28 mouse cellular contexts compared by ENCODE assay signal in genomic region chr5:73514202-73514601, GRCm38 (mm10). TPM values are rescaled to one million over a fixed set of nuclear protein-coding genes. Genes with fewer than 3 reads are reported as not detected.
"Had no signal": no experiment of that assay in that cellular context is flagged by ENCODE, and none has a peak within 500 bp of the region (broad histone marks: within the 10 kb centered on the region; RNA-seq: fewer than 3 reads in every experiment).

No protein-coding gene starts in this region.

- H3K9me3 ChIP-seq: embryonic facial prominence, embryonic 10.5 days; embryonic facial prominence, embryonic 12.5 days; embryonic facial prominence, embryonic 13.5 days; embryonic facial prominence, embryonic 15.5 days; forebrain, embryonic 10.5 days; forebrain, embryonic 12.5 days; forebrain, embryonic 13.5 days; forebrain, embryonic 15.5 days had no signal

- H3K4me1 ChIP-seq: embryonic facial prominence, embryonic 10.5 days; embryonic facial prominence, embryonic 12.5 days; embryonic facial prominence, embryonic 15.5 days; forebrain, embryonic 12.5 days; forebrain, embryonic 13.5 days had no signal

- H3K4me2 ChIP-seq: embryonic facial prominence, embryonic 12.5 days; embryonic facial prominence, embryonic 13.5 days; embryonic facial prominence, embryonic 15.5 days; forebrain, embryonic 12.5 days; forebrain, embryonic 13.5 days; forebrain, embryonic 15.5 days had no signal

- H3K27ac ChIP-seq: embryonic facial prominence, embryonic 10.5 days; embryonic facial prominence, embryonic 12.5 days; embryonic facial prominence, embryonic 13.5 days; embryonic facial prominence, embryonic 15.5 days; forebrain, embryonic 10.5 days; forebrain, embryonic 12.5 days; forebrain, embryonic 13.5 days; forebrain, embryonic 15.5 days; gastrocnemius, adult 2 months had no signal

- H3K9ac ChIP-seq: embryonic facial prominence, embryonic 12.5 days; embryonic facial prominence, embryonic 13.5 days; embryonic facial prominence, embryonic 15.5 days; forebrain, embryonic 12.5 days; forebrain, embryonic 13.5 days; forebrain, embryonic 15.5 days; forebrain, postnatal 0 days had no signal

- DNase-seq: cerebellum, adult 18-20 months; cerebellum, adult 2 months; cerebellum, adult 8-10 months; cerebellum, adult 9-10 months; cerebellum, adult 9-11 months; cerebellum, postnatal 10 days; cerebellum, postnatal 14 days; cerebellum, postnatal 25 days; cerebellum, postnatal 36 days; embryo, embryonic 11 days; forebrain, postnatal 0 days; gastrocnemius, adult 2 months; gastrocnemius, postnatal 10 days; gastrocnemius, postnatal 14 days; gastrocnemius, postnatal 25 days; gastrocnemius, postnatal 36 days; heart, adult 18-20 months had no signal

- H3K27me3 ChIP-seq: embryonic facial prominence, embryonic 12.5 days; embryonic facial prominence, embryonic 13.5 days; embryonic facial prominence, embryonic 15.5 days; forebrain, embryonic 12.5 days; forebrain, embryonic 13.5 days; forebrain, embryonic 15.5 days had no signal

- H3K4me3 ChIP-seq: embryonic facial prominence, embryonic 10.5 days; embryonic facial prominence, embryonic 12.5 days; embryonic facial prominence, embryonic 13.5 days; embryonic facial prominence, embryonic 15.5 days; erythroblast, embryonic 14.5 days; forebrain, embryonic 10.5 days; forebrain, embryonic 12.5 days; forebrain, embryonic 13.5 days; forebrain, embryonic 15.5 days; gastrocnemius, adult 2 months had no signal

- ATAC-seq: forebrain, embryonic 13.5 days; forebrain, embryonic 14.5 days; forebrain, embryonic 15.5 days; forebrain, embryonic 16.5 days; forebrain, postnatal 0 days had no signal

RNA-seq across cellular contexts. Expression of gene Dcun1d4, which starts 33.4 kb away (rescaled TPM):
- polyA plus RNA-seq: erythroblast, embryonic 14.5 days had no signal
